Mouse (Mus musculus) frontal cortex, postnatal 14 days (tissue): ENCODE results near the gene Mmp12.
"Not testable (repeated sequence)": the region's sequence is repeated elsewhere in the genome, so short reads cannot be mapped to it uniquely, and the experiment has no call there.

ENCODE experiments used
- DNase-seq, 2 experiments: peaks; one replicate each; pipeline ENCODE4 v3.0.0; 2022; ENCODE audit warnings: low spot score in 2 of 2

Mmp12 gene

DNA sequence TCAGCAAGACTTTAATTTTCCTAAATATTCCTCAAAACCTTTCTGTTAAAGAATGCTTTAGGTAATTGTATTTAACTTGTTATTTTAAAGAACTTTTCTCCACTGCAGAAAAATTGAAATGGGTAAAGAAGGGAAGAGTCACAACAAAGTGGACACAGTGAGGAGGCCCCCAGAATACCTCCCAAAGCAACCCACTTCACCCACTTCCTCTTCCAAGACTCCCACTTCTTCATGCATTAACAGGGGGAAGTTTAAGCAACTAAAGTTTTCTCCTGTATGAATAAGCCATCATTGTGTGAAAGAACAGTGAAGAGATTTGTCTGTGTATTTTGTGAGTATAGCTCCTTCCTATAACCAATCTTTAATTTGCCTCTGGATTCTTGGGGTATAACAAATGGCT lies at the start of gene Mmp12:
Gene Mmp12, plus strand, starts transcription at position 275 of the 400 bp plus-strand sequence.
- DNase-seq, result no peak

DNA sequence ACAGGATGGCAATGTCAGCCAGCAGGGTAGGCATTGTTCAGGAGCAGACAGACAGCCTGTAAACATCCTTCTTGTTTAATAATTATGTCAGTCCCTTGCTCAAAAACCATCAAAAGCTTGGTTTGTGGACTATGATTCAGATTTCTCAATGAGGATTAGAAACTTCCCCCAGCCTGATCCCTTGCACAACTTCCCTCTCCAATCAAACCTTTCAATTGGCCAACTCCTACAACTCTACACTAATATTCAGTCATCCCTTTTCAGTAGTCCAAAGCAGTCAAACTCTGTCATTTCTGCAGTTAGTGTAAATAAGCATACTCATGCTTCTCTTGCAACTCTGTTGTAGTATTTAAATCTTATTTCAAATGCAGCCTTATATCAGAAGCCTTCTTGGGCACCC lies 12.3 kb upstream of the Mmp12 start:
- DNase-seq, result no peak

DNA sequence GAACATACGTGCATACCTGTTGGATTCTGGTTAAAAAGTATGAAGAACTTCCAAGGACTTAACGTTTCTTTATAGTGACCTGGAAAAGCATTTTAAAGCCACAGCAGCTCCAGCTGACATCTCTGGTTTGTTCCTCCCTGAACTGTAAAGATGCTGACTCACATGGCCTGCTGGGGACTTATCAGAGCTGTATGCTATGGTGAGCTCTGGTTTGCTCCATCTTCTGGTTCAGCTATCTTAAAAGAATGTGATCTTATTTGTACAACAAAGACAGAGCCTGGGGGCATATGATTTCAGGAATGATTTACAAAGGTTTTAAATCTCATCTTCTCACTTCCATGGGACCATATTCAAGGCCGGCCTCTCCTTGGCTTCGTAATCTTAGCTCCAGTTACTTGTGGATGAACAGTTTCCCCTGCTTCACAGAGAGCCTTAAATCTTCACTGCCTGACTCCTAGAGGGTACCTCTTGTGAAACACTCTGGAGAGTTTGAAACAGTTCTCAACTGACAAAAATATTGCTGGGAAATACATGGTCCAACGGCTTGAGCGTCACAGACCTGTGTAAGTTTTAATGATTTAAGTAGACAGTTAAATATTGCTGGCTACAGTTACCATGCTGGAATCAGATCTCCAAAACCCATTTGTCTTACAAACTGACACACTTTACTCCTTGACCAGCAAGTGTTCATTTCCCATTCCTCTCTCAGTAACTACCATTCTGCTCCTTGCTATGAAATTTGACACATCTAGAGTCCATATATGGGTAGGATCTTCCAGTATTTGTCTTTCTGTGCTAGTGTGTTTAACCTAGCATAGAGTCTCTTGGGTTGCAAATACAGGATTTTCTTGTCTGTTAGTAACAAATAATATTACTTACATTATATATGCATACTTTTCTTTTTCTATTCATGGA lies 8.2 kb upstream of the Mmp12 start:
- no peak for DNase-seq

DNA sequence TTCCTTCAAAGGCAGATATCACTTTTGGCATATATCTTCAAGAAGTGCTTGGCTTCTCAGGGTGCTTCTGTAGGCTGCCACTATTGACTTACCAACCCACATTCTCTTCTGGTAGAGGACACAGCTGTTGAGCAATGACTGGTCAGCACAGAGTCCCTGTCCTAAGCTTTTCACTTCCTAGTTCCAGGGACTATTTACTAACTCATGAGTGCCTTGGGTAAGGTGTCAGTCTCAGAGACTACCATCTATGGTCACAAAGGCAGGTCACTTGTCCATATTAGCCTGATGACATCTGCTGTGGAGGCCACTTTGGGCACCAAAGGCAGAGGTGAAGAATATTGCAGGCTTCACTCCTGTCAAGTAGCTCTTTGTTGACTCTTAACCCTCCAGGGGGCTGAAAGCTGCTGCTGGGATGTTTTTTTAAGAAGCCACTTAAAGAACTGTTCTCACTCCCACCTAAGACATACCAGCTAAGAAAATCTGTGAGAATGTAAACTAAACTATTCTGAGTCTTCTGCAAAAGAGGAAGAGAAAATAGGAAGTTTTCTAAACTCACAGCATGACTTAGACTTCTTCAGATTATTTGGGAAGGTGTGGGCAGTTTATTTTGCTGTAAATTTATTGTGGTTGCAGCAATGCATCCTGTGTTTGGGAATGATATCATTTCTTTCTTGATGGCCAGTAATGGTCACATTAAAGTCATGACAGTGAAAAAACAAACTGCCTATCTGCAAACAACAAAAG lies 7.3 kb upstream of the Mmp12 start:
- no peak for DNase-seq

DNA sequence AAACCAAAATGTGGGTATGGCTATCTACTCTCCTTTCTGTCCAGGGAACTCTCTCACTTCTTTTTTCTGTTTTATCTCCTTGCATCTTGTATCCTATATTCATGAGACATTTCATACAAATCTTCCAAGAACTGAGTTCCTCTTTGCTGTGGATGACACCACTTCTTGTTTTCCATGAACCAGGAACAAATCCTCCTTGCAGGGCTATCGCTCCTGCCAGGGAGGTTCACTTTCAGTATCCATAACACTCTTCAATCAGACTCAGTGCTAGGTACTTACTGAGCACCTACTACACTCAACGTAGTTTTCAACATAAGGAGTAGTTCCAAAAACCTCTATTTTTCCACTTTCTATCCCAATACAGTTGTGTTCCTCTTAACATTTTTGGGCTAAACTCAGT lies 1.3 kb downstream of the Mmp12 start:
- DNase-seq, result no peak

DNA sequence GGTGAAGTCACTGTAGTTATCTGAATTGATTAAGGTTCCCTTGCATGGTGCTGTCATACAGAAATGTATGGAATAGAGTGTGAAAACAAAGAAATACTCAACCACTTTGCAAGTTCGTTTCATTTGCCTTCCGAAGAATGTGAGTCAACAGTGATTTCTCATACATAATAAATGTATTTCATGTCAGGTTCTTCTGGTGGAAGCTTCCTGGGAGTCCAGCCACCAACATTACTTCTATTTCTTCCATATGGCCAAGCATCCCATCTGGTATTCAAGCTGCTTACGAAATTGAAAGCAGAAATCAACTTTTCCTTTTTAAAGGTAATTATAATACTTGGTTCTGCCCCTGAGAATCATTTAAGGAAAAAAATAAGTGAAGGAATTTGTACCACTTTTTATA lies 10.4 kb downstream of the Mmp12 start:
- no peak for DNase-seq

DNA sequence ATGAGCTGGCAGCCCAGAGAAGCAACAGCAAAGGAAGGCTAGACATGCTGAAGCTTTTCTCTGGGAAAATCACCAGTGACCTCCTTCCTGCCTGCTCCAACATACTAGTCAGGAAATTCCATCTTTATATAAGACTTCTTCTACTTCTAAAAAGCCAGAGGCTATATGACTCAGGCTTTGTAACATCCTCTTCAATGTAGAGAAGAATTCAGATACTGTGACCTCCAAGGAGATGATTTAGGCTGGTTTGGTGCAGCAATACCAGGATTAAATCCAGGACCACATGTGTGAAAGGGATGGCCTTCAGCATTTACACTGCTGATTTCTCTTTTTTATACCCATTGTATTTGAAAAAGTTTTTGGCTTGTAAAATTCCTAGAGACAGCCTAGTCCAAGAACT lies 43.8 kb downstream of the Mmp12 start, which contains the start of gene Mmp1b:
Gene Mmp1b, minus strand, starts transcription at position 101 of the 400 bp plus-strand sequence.
- DNase-seq, result no peak

DNA sequence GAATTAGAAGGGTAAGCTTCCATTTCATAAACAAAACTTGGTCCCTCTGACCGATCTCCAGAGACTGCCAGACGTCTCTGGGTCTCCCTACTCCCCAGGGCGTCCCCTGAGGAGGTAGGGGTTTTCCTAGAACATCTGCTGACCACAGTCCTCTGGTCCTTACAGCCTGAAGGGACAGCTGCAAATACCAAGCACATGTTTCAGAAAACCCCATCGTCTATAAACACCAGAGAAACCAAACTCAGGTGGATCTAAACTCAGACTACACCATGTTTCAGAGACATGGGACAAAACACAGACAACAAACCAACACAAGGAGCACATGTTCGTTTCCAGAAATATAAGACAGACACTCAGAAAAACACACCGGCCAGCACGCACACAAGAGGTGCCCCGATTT lies 52.4 kb downstream of the Mmp12 start:
- not testable (repeated sequence) for DNase-seq
